Mouse (Mus musculus): ENCODE results near the gene Kcnq1. TPM values are rescaled to one million over a fixed set of nuclear protein-coding genes. Genes with fewer than 3 reads are reported as not detected.
A peak's percentile ranks its signal among the peaks of the same experiment; 100 is the strongest.

Kcnq1 gene
- polyA plus RNA-seq, 1 experiment from 2014 or later, result 17.8 TPM

DNA sequence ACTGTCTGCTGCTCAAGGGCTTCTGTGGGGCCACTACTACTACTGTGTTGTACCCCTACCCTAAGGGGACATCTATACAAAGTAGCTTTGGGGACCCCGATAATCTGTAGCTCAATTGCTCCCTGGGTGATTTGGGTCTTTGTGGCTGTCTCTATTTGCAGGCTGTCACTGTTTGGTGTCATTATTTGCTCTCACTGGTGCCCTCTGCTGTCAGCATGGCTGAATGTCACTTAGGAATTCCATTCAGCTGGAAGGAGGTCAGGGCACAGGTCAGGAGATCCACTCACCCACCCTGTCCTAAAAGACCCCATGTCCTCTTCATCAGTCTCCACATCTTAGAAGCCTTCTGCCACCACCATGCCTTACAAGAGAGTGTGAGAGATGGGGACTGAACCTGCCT lies 32.6 kb downstream of the Kcnq1 start:
- 39% methylated on average over 1 of the region's 1 CpGs for WGBS
- Histone ChIP-seq H3K9ac (ENCODE audit: low read length) (no peak overlapping the region), H3K4me3 (ENCODE audit: low read depth, low read length) (no peak overlapping the region), H3K4me2 (replicated peaks; ENCODE audit: low read depth) (no peak overlapping the region), H3K36me3 (ENCODE audit: control insufficient read depth, insufficient read depth, low read length) (no peaks in the 10 kb centered on the region), H3K27me3 (ENCODE audit: control insufficient read depth, insufficient read depth, low read length) (no peaks in the 10 kb centered on the region), H3K27ac (replicated peaks) (no peak overlapping the region), H3K9me3 (ENCODE audit: control insufficient read depth, low read length) (no peaks in the 10 kb centered on the region), H3K4me1 (replicated peaks; ENCODE audit: control insufficient read depth, insufficient read depth) (no peaks in the 10 kb centered on the region)
- no peak for TF ChIP-seq EP300 (optimal IDR thresholded peaks at IDR 0.05)
- peak; percentile 84 for TF ChIP-seq CTCF (IDR thresholded peaks at IDR 0.05; ENCODE audit: low read depth)
- ATAC-seq (ENCODE audit: low FRiP score, low TSS enrichment) (no peak), DNase-seq (ENCODE audit: low spot score) (peak; percentile 71)

DNA sequence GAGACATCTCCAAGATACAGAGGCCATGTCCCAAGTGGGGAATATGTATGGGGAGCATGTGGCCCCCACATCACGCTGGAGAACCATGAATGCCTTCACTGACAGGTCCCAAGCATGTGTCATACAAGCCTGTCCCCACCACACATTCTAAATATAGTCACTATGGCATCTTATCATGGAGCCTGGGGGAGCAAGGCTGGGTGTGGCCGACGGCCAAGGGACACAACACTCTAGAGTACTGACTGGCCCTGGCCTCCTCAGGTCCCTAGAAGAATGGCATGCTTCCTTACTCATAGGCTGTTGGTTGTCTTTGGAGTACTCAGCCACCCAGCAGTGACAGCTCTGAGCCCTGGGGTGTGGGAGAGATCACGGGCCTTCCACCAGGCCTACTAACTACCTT lies 33.8 kb downstream of the Kcnq1 start:
- Histone ChIP-seq H3K4me1 (replicated peaks; ENCODE audit: control insufficient read depth, insufficient read depth) (no peaks in the 10 kb centered on the region), H3K9me3 (ENCODE audit: control insufficient read depth, low read length) (no peaks in the 10 kb centered on the region), H3K9ac (ENCODE audit: low read length) (no peak overlapping the region), H3K4me2 (replicated peaks; ENCODE audit: low read depth) (no peak overlapping the region), H3K27me3 (ENCODE audit: control insufficient read depth, insufficient read depth, low read length) (no peaks in the 10 kb centered on the region), H3K27ac (replicated peaks) (no peak overlapping the region), H3K36me3 (ENCODE audit: control insufficient read depth, insufficient read depth, low read length) (no peaks in the 10 kb centered on the region), H3K4me3 (ENCODE audit: low read depth, low read length) (no peak overlapping the region)
- DNase-seq (ENCODE audit: low spot score) (no peak), ATAC-seq (ENCODE audit: low FRiP score, low TSS enrichment) (no peak)
- TF ChIP-seq CTCF (IDR thresholded peaks at IDR 0.05; ENCODE audit: low read depth) (no peak), EP300 (optimal IDR thresholded peaks at IDR 0.05) (no peak)
- 75% methylated on average over 4 of the region's 4 CpGs for WGBS

DNA sequence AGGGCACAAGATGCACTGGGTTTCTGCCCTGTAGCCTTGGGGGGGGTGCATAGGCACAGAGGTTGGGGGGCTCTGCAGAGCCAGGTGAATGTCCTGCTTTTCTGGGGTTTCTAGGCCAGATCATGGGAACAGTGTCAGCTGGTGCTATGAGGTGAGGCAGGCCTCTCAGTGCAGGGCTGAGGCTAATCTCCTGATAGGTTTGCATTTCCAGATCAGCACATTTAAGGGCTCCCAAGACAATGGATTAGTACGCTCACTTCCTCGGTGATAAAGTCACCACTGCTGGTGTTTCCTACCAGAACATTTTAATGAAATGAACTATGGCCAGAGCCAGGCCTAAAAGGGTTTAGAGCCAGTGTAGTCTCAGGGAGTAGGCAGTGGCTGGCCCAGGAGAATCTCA lies 36.5 kb downstream of the Kcnq1 start:
- WGBS, result 75% methylated on average over 2 of the region's 2 CpGs
- Histone ChIP-seq H3K36me3 (ENCODE audit: control insufficient read depth, insufficient read depth, low read length) (no peaks in the 10 kb centered on the region), H3K4me1 (replicated peaks; ENCODE audit: control insufficient read depth, insufficient read depth) (peaks cover 2% of the 10 kb centered on the region), H3K4me2 (replicated peaks; ENCODE audit: low read depth) (no peak overlapping the region), H3K27ac (replicated peaks) (no peak overlapping the region), H3K9ac (ENCODE audit: low read length) (no peak overlapping the region), H3K9me3 (ENCODE audit: control insufficient read depth, low read length) (no peaks in the 10 kb centered on the region), H3K4me3 (ENCODE audit: low read depth, low read length) (no peak overlapping the region), H3K27me3 (ENCODE audit: control insufficient read depth, insufficient read depth, low read length) (no peaks in the 10 kb centered on the region)
- TF ChIP-seq CTCF (IDR thresholded peaks at IDR 0.05; ENCODE audit: low read depth), result no peak
- no peak for TF ChIP-seq EP300 (optimal IDR thresholded peaks at IDR 0.05)
- no peak for ATAC-seq (ENCODE audit: low FRiP score, low TSS enrichment)
- DNase-seq (ENCODE audit: low spot score), result no peak

DNA sequence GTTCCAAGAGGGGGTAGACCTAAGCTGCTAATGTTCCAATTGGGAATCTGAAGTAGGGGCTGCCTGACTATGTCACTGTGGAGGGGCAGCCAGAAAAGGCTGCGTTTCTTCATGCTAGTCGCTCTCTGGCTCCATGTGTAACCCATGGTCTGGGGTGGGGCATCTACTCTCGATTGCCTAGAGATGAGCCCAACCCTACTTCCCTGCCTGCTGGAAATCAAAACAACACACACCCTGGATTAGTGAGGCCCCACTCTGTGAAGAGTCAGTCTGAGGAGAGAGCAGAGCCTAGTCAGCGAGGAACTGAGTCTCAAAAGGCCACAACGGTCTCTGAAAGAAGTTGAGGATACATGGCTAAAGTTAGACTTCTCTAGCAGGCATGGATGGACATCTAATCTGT lies 40.9 kb downstream of the Kcnq1 start:
- Histone ChIP-seq H3K4me1 (replicated peaks; ENCODE audit: control insufficient read depth, insufficient read depth) (peaks cover 2% of the 10 kb centered on the region), H3K36me3 (ENCODE audit: control insufficient read depth, insufficient read depth, low read length) (no peaks in the 10 kb centered on the region), H3K27me3 (ENCODE audit: control insufficient read depth, insufficient read depth, low read length) (no peaks in the 10 kb centered on the region), H3K4me2 (replicated peaks; ENCODE audit: low read depth) (no peak overlapping the region), H3K27ac (replicated peaks) (no peak overlapping the region), H3K4me3 (ENCODE audit: low read depth, low read length) (no peak overlapping the region), H3K9ac (ENCODE audit: low read length) (no peak overlapping the region), H3K9me3 (ENCODE audit: control insufficient read depth, low read length) (no peaks in the 10 kb centered on the region)
- DNase-seq (ENCODE audit: low spot score), result no peak
- TF ChIP-seq CTCF (IDR thresholded peaks at IDR 0.05; ENCODE audit: low read depth), result no peak
- no peak for TF ChIP-seq EP300 (optimal IDR thresholded peaks at IDR 0.05)
- ATAC-seq (ENCODE audit: low FRiP score, low TSS enrichment), result 0 out of 2 replicates have a peak, but pooled peaks have one; percentile 46
- WGBS, result 37% methylated on average over 5 of the region's 5 CpGs

DNA sequence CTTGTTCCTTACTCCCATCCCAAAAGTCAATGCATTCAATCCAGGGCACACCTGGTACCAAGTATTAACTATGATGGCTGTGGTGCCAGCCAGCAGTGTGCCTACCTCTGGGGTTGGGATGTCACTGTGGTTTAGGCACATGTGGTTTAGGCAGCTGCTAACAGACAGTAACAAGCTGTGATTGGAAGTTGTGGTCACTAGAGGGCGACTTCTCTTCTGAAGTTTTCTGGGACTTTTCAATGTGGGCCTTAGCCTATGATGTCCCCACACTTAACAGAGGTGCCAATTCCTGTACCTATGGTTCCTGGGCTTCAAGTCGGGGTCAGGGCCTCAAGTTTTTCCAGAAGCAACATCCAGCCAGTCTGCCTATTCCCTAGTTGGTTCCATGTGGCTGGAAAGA lies 45.0 kb downstream of the Kcnq1 start:
- Histone ChIP-seq H3K27me3 (ENCODE audit: control insufficient read depth, insufficient read depth, low read length) (no peaks in the 10 kb centered on the region), H3K27ac (replicated peaks) (no peak overlapping the region), H3K4me2 (replicated peaks; ENCODE audit: low read depth) (no peak overlapping the region), H3K4me1 (replicated peaks; ENCODE audit: control insufficient read depth, insufficient read depth) (peaks cover 4% of the 10 kb centered on the region), H3K9me3 (ENCODE audit: control insufficient read depth, low read length) (no peaks in the 10 kb centered on the region), H3K4me3 (ENCODE audit: low read depth, low read length) (no peak overlapping the region), H3K36me3 (ENCODE audit: control insufficient read depth, insufficient read depth, low read length) (no peaks in the 10 kb centered on the region), H3K9ac (ENCODE audit: low read length) (no peak overlapping the region)
- DNase-seq (ENCODE audit: low spot score) (peak; percentile 56), ATAC-seq (ENCODE audit: low FRiP score, low TSS enrichment) (no peak)
- 18% methylated on average over 2 of the region's 2 CpGs for WGBS
- TF ChIP-seq EP300 (optimal IDR thresholded peaks at IDR 0.05), result no peak
- peak; percentile 80 for TF ChIP-seq CTCF (IDR thresholded peaks at IDR 0.05; ENCODE audit: low read depth)

DNA sequence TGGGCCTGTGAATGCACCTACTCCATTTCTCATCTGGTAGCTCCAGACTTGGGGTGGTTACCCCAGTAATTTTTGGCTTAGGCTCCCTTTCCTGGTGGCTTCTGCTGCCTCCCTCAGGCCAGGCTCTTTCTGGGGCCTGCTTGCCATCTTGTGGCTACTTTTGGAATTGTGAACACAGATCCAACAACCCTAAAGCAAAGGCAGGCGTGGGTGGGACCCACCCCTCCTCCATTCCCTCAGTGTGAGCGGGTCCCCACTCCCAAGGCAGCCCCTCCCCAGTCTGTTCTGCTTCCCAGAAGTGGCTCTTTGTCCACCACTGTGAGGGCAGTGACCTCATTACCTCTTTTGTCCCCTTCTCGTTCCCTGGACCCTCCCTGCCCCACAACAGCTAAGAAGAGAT lies 46.2 kb downstream of the Kcnq1 start:
- Histone ChIP-seq H3K27me3 (ENCODE audit: control insufficient read depth, insufficient read depth, low read length) (no peaks in the 10 kb centered on the region), H3K4me1 (replicated peaks; ENCODE audit: control insufficient read depth, insufficient read depth) (peaks cover 4% of the 10 kb centered on the region; the same call in 1 of the 2 replicates), H3K4me2 (replicated peaks; ENCODE audit: low read depth) (no peak overlapping the region), H3K4me3 (ENCODE audit: low read depth, low read length) (no peak overlapping the region), H3K36me3 (ENCODE audit: control insufficient read depth, insufficient read depth, low read length) (no peaks in the 10 kb centered on the region), H3K27ac (replicated peaks) (no peak overlapping the region), H3K9me3 (ENCODE audit: control insufficient read depth, low read length) (no peaks in the 10 kb centered on the region), H3K9ac (ENCODE audit: low read length) (no peak overlapping the region)
- no peak for TF ChIP-seq EP300 (optimal IDR thresholded peaks at IDR 0.05)
- peak; percentile 79 for TF ChIP-seq CTCF (IDR thresholded peaks at IDR 0.05; ENCODE audit: low read depth)
- DNase-seq (ENCODE audit: low spot score), result peak; percentile 35
- no peak for ATAC-seq (ENCODE audit: low FRiP score, low TSS enrichment)
- WGBS, result 36% methylated on average over 3 of the region's 3 CpGs
